Mouse (Mus musculus) heart, embryonic 15.5 days (tissue): ENCODE data around the gene Lss. TPM values are rescaled to one million over a fixed set of nuclear protein-coding genes. Genes with fewer than 3 reads are reported as not detected.

Source experiments
- ATAC-seq: fragments of 200-750 bp; cut with Nextera tagmentation; replicated peaks from 2 replicates; pipeline ENCODE4 v1.8.0; 2017; ENCODE audit warnings: low read depth, moderate TSS enrichment; ENCODE audit not compliant: insufficient number of reproducible peaks, insufficient read depth, low FRiP score
- H3K27ac ChIP-seq: fragments of 300-500 bp; sonication (generic); 2 replicates; pipeline ENCODE4 v1.5.1; 2015; ENCODE audit warnings: mild to moderate bottlenecking, inconsistent platforms
- H3K27me3 ChIP-seq: fragments of 300-500 bp; sonication (generic); 2 replicates; pipeline ENCODE4 v1.6.1; 2015; ENCODE audit warnings: inconsistent platforms
- H3K36me3 ChIP-seq: fragments of 300-500 bp; sonication (generic); 2 replicates; pipeline ENCODE4 v1.6.1; 2015; ENCODE audit warnings: mild to moderate bottlenecking, inconsistent platforms
- H3K4me1 ChIP-seq: fragments of 300-500 bp; sonication (generic); replicated peaks from 2 replicates; pipeline ENCODE4 v1.6.1; 2015; ENCODE audit warnings: inconsistent platforms
- H3K4me2 ChIP-seq: fragments of 300-500 bp; sonication (generic); 2 replicates; pipeline ENCODE4 v1.6.1; 2015; ENCODE audit warnings: inconsistent platforms, mild to moderate bottlenecking, moderate library complexity
- H3K4me3 ChIP-seq: fragments of 300-500 bp; sonication (generic); 2 replicates; pipeline ENCODE4 v1.5.1; 2015; ENCODE audit warnings: mild to moderate bottlenecking, inconsistent platforms
- H3K9ac ChIP-seq: fragments of 300-500 bp; sonication (generic); 2 replicates; pipeline ENCODE4 v1.6.1; 2015; ENCODE audit warnings: mild to moderate bottlenecking, inconsistent platforms
- H3K9me3 ChIP-seq: fragments of 300-500 bp; sonication (generic); replicated peaks from 2 replicates; pipeline ENCODE4 v1.6.1; 2016; ENCODE audit warnings: inconsistent platforms
- WGBS: fragments of 180-500 bp; shearing (Covaris S2); methylation state at CpG from one replicate; pipeline ENCODE4 v1.1.7; 2015; ENCODE audit warnings: mixed read lengths; 5-methylcytosine and 5-hydroxymethylcytosine counted together
- polyA plus RNA-seq: library from polyadenylated mRNA; unstranded; fragments of >200 nt; fragmentation: Nextera tagmentation; extraction: Ambion mirVana; gene quantifications from 2 replicates; pipeline ENCODE4 v1.2.1, GENCODE M21; 2015

Lss gene
- 8.3 and 9.6 TPM in 2 replicates for polyA plus RNA-seq

GRCm38 (mm10) chr10:76531375-76531774 lies at the start of gene Lss:
Gene Lss (plus strand): TSS chr10:76531588.
- Histone ChIP-seq H3K4me3 (peak within 1 kb of the TSS; percentile 77), H3K9me3 (no peaks in the 10 kb centered on the region), H3K4me2 (peak within 1 kb of the TSS; percentile 96), H3K9ac (peak within 1 kb of the TSS; percentile 81), H3K27ac (peak within 1 kb of the TSS; percentile 75), H3K27me3 (no peaks in the 10 kb centered on the region), H3K4me1 (peaks cover 19% of the 10 kb centered on the region), H3K36me3 (peaks cover 6% of the 10 kb centered on the region; the same call in 1 of the 2 replicates)
- under 1% methylated on average over 37 of the region's 37 CpGs for WGBS
- peak; percentile 98 for ATAC-seq

- no peak overlapping the region for H3K27ac ChIP-seq
- no peak overlapping the region for H3K4me3 ChIP-seq
- H3K36me3 ChIP-seq: peaks cover 93% of the 10 kb centered on the region
- H3K4me2 ChIP-seq: no peak overlapping the region
- ATAC-seq: no peak
- no peaks in the 10 kb centered on the region for H3K27me3 ChIP-seq
- 91% methylated on average over 2 of the region's 2 CpGs for WGBS
- 0 out of 2 replicates have a peak, but pooled peaks cover 2% of the 10 kb centered on the region for H3K4me1 ChIP-seq
- H3K9me3 ChIP-seq: no peaks in the 10 kb centered on the region
- H3K9ac ChIP-seq: no peak overlapping the region
Observed at GRCm38 (mm10) chr10:76486302-76486701, 45.1 kb upstream of the Lss start.

- Histone ChIP-seq H3K36me3 (peaks cover 81% of the 10 kb centered on the region), H3K4me2 (no peak overlapping the region), H3K9me3 (no peaks in the 10 kb centered on the region), H3K4me1 (no peaks in the 10 kb centered on the region), H3K27me3 (no peaks in the 10 kb centered on the region), H3K27ac (no peak overlapping the region), H3K9ac (no peak overlapping the region), H3K4me3 (no peak overlapping the region)
- WGBS: 85% methylated on average over 8 of the region's 8 CpGs
- ATAC-seq: no peak
Observed at GRCm38 (mm10) chr10:76488265-76488664, 43.1 kb upstream of the Lss start.

- no peak overlapping the region for H3K4me3 ChIP-seq
- WGBS: 89% methylated on average over 15 of the region's 15 CpGs
- H3K9ac ChIP-seq: no peak overlapping the region
- H3K9me3 ChIP-seq: no peaks in the 10 kb centered on the region
- H3K27me3 ChIP-seq: no peaks in the 10 kb centered on the region
- H3K36me3 ChIP-seq: peaks cover 80% of the 10 kb centered on the region
- no peaks in the 10 kb centered on the region for H3K4me1 ChIP-seq
- H3K4me2 ChIP-seq: no peak overlapping the region
- no peak for ATAC-seq
- H3K27ac ChIP-seq: no peak overlapping the region
Observed at GRCm38 (mm10) chr10:76489205-76489604, 42.2 kb upstream of the Lss start.

- ATAC-seq: no peak
- Histone ChIP-seq H3K4me1 (peaks cover 16% of the 10 kb centered on the region; the same call in 1 of the 2 replicates), H3K4me3 (no peak overlapping the region), H3K27ac (no peak overlapping the region), H3K36me3 (peaks cover 59% of the 10 kb centered on the region; the same call in 1 of the 2 replicates), H3K4me2 (no peak overlapping the region), H3K9ac (no peak overlapping the region), H3K9me3 (no peaks in the 10 kb centered on the region), H3K27me3 (no peaks in the 10 kb centered on the region)
- 58% methylated on average over 1 of the region's 1 CpGs for WGBS
Observed at GRCm38 (mm10) chr10:76493527-76493926, 37.9 kb upstream of the Lss start.

GRCm38 (mm10) chr10:76495501-76495900 lies 35.9 kb upstream of the Lss start:
- H3K4me3 ChIP-seq: no peak overlapping the region
- H3K27ac ChIP-seq: peak overlapping the region; percentile 73
- no peaks in the 10 kb centered on the region for H3K27me3 ChIP-seq
- H3K4me1 ChIP-seq: peaks cover 16% of the 10 kb centered on the region; the same call in 1 of the 2 replicates
- peaks cover 57% of the 10 kb centered on the region for H3K36me3 ChIP-seq
- H3K4me2 ChIP-seq: no peak overlapping the region
- H3K9ac ChIP-seq: no peak overlapping the region
- H3K9me3 ChIP-seq: no peaks in the 10 kb centered on the region
- WGBS: 82% methylated on average over 6 of the region's 6 CpGs
- ATAC-seq: no peak

- H3K27ac ChIP-seq: peak overlapping the region; percentile 73
- H3K36me3 ChIP-seq: peaks cover 55% of the 10 kb centered on the region
- peaks cover 16% of the 10 kb centered on the region; the same call in 1 of the 2 replicates for H3K4me1 ChIP-seq
- WGBS: 44% methylated on average over 7 of the region's 7 CpGs
- H3K9ac ChIP-seq: no peak overlapping the region
- no peaks in the 10 kb centered on the region for H3K9me3 ChIP-seq
- ATAC-seq: no peak; the same call in 1 of the 2 replicates
- H3K4me3 ChIP-seq: no peak overlapping the region
- peak overlapping the region; percentile 5 for H3K4me2 ChIP-seq
- H3K27me3 ChIP-seq: no peaks in the 10 kb centered on the region
Observed at GRCm38 (mm10) chr10:76496366-76496765, 35.0 kb upstream of the Lss start.

GRCm38 (mm10) chr10:76497522-76497921 lies 33.9 kb upstream of the Lss start:
- Histone ChIP-seq H3K27me3 (no peaks in the 10 kb centered on the region), H3K9me3 (no peaks in the 10 kb centered on the region), H3K9ac (no peak overlapping the region), H3K4me2 (no peak overlapping the region), H3K27ac (no peak overlapping the region), H3K36me3 (peaks cover 64% of the 10 kb centered on the region), H3K4me1 (peaks cover 16% of the 10 kb centered on the region; the same call in 1 of the 2 replicates), H3K4me3 (no peak overlapping the region)
- no peak for ATAC-seq
- WGBS: 93% methylated on average over 4 of the region's 4 CpGs

- Histone ChIP-seq H3K4me2 (no peak overlapping the region), H3K36me3 (peaks cover 77% of the 10 kb centered on the region), H3K9ac (no peak overlapping the region), H3K4me3 (no peak overlapping the region), H3K27me3 (no peaks in the 10 kb centered on the region), H3K9me3 (no peaks in the 10 kb centered on the region), H3K4me1 (no peaks in the 10 kb centered on the region), H3K27ac (no peak overlapping the region)
- no peak for ATAC-seq
- WGBS: 87% methylated on average over 11 of the region's 11 CpGs
Observed at GRCm38 (mm10) chr10:76504271-76504943, 27.0 kb upstream of the Lss start.

GRCm38 (mm10) chr10:76505865-76506264 lies 25.5 kb upstream of the Lss start:
- Histone ChIP-seq H3K4me3 (no peak overlapping the region), H3K36me3 (peaks cover 74% of the 10 kb centered on the region), H3K27ac (no peak overlapping the region), H3K4me2 (no peak overlapping the region), H3K27me3 (no peaks in the 10 kb centered on the region), H3K9me3 (no peaks in the 10 kb centered on the region), H3K9ac (no peak overlapping the region), H3K4me1 (no peaks in the 10 kb centered on the region)
- 88% methylated on average over 7 of the region's 7 CpGs for WGBS
- ATAC-seq: no peak

GRCm38 (mm10) chr10:76512965-76513583 lies 18.3 kb upstream of the Lss start:
- H3K9ac ChIP-seq: no peak overlapping the region
- no peaks in the 10 kb centered on the region for H3K9me3 ChIP-seq
- H3K27ac ChIP-seq: no peak overlapping the region
- H3K27me3 ChIP-seq: no peaks in the 10 kb centered on the region
- ATAC-seq: peak; percentile 85
- H3K4me3 ChIP-seq: no peak overlapping the region
- peaks cover 48% of the 10 kb centered on the region for H3K36me3 ChIP-seq
- 33% methylated on average over 5 of the region's 5 CpGs for WGBS
- no peaks in the 10 kb centered on the region for H3K4me1 ChIP-seq
- H3K4me2 ChIP-seq: no peak overlapping the region
